Mouse (Mus musculus): ENCODE data around the gene Dcaf6. TPM values are rescaled to one million over a fixed set of nuclear protein-coding genes. Genes with fewer than 3 reads are reported as not detected.

Gene Dcaf6
- polyA plus RNA-seq (2017; shearing (Covaris generic)): 8.5 TPM

GRCm38 (mm10) chr1:165460360-165460800 lies at the start of gene Dcaf6, which contains the start of gene Mpc2:
TSS of gene Dcaf6 (minus strand) at chr1:165460475.
TSS of gene Mpc2 (plus strand) at chr1:165460637.

GRCm38 (mm10) chr1:165484688-165485233 lies 24.5 kb upstream of the Dcaf6 start, which contains the start of gene Adcy10:
TSS of gene Adcy10 (plus strand) at chr1:165485183.

GRCm38 (mm10) chr1:165295489-165295888 lies 164.8 kb downstream of the Dcaf6 start, which contains the start of gene Gpr161:
TSS of gene Gpr161 (plus strand) at chr1:165295789.

Other genes with a start within 250 kb of the Dcaf6 start
- 101 TPM for gene Tiprl, start 223.5 kb downstream of the Dcaf6 start, polyA plus RNA-seq (2017; shearing (Covaris generic))
- gene Gpr161, start 164.7 kb downstream of the Dcaf6 start, polyA plus RNA-seq (2017; shearing (Covaris generic)): 0.09 TPM
- gene Mpc2, start 162 bp upstream of the Dcaf6 start, polyA plus RNA-seq (2017; shearing (Covaris generic)): 123 TPM
- gene Adcy10, start 24.7 kb upstream of the Dcaf6 start, polyA plus RNA-seq (2017; shearing (Covaris generic)): not detected
- gene Mpzl1, start 174.1 kb upstream of the Dcaf6 start, polyA plus RNA-seq (2017; shearing (Covaris generic)): 0.46 TPM
- gene Rcsd1, start 249.3 kb upstream of the Dcaf6 start, polyA plus RNA-seq (2017; shearing (Covaris generic)): 270 TPM

All from CD4-positive, CD25-positive, alpha-beta regulatory T cell, adult 9 weeks (primary cell).